ENCODE assay signal across 23 mouse cellular contexts in the genomic region with DNA sequence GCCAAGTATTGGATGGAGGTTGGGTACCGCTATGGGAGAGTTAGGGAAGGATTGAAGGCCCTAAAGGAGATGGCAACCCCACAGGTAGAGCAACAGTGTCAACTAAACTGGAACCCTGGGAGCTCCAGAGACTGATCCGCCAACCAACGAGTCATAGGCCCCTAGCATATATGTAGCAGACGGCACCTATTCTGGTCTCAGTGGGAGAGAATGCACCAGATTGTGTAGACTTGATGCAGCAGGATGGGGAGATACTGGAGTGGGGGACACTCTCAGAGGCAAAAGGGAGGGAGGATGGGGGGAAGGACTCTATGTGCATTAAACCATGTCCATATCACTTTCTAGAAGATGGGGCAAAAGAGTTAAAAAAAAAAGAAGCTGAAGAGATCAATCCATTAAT.
DNase-seq lines count a peak whose midpoint lies in the region; ATAC-seq and TF ChIP-seq lines count a peak whose summit lies in the region.
"Had no signal": no experiment of that assay in that cellular context is flagged by ENCODE, and none has a peak within 500 bp of the region (broad histone marks: within the 10 kb centered on the region; RNA-seq: fewer than 3 reads in every experiment).

No protein-coding gene starts in this region.

- H3K4me1 ChIP-seq in cerebellum, adult 2 months (ENCODE audit: control insufficient read depth, insufficient read depth, low read length): peaks cover 11% of the 10 kb centered on the region

- H3K27ac ChIP-seq in cerebellum, adult 2 months (ENCODE audit: insufficient read depth, low read length): peak overlapping the region; percentile 89; the same call in 1 of the 2 replicates

- H3K27me3 ChIP-seq in cerebellum, adult 2 months (ENCODE audit: control insufficient read depth, insufficient read depth, low read length): no peaks in the 10 kb centered on the region
- H3K27me3 ChIP-seq: CH12.LX had no signal

- DNase-seq in cerebellum, postnatal 14 days: no peak
- DNase-seq in cerebellum, adult 2 months: peak in 1 of 2 experiments; percentile 39
- DNase-seq in cerebellum, postnatal 4 days (ENCODE audit: low spot score in 2 of 2): no peak
- no peak for DNase-seq in frontal cortex, postnatal 36 days (ENCODE audit: low spot score in 2 of 2)
- DNase-seq in brain, adult 2 months (ENCODE audit: low read depth, low spot score): peak; percentile 57
- no peak for DNase-seq in yolk sac, embryonic 10.5 days (ENCODE audit: low spot score)
- DNase-seq: adrenal gland, adult 2 months; adrenal gland, adult 8-10 months; adrenal gland, postnatal 10 days; adrenal gland, postnatal 14 days; adrenal gland, postnatal 25 days; adrenal gland, postnatal 36 days; B cell, adult 2 months; cerebellum, adult 11 months; cerebellum, adult 11-12 months; cerebellum, adult 18-20 months; cerebellum, adult 8-10 months had no signal

- H3K4me3 ChIP-seq in cerebellum, adult 2 months (replicated peaks; ENCODE audit: insufficient read depth, low read depth, low read length): no peak overlapping the region

- ATAC-seq in cerebellum, adult (ENCODE audit: insufficient number of reproducible peaks, low FRiP score, low TSS enrichment): peak; percentile 49; the same call in 1 of the 2 replicates
- peak; percentile 51 for ATAC-seq in frontal cortex, adult (ENCODE audit: low TSS enrichment)
- ATAC-seq: activated CD4-positive, CD25-positive, alpha-beta regulatory T cell, adult 4 months; CD4-positive, CD25-positive, alpha-beta regulatory T cell, adult 4 months; Patski had no signal

- no peak for TF ChIP-seq POLR2A in cerebellum, adult 2 months (IDR thresholded peaks at IDR 0.05; ENCODE audit: borderline replicate concordance, insufficient read depth, low read length)

- TF ChIP-seq CTCF in cerebellum, adult 2 months (IDR thresholded peaks at IDR 0.05; ENCODE audit: borderline replicate concordance, insufficient read depth, low read depth, low read length): no peak

- WGBS in cerebellum, adult 2 months: 22% methylated on average over 4 of the region's 4 CpGs
